Mouse (Mus musculus): ENCODE measurements at regions not wholly inside any gene's neighbourhood (a gene's known extent, or its start where the extent isn't known, plus 50 kb on each side); places are given as distances from the start of the nearest gene placed in this dataset.

DNA sequence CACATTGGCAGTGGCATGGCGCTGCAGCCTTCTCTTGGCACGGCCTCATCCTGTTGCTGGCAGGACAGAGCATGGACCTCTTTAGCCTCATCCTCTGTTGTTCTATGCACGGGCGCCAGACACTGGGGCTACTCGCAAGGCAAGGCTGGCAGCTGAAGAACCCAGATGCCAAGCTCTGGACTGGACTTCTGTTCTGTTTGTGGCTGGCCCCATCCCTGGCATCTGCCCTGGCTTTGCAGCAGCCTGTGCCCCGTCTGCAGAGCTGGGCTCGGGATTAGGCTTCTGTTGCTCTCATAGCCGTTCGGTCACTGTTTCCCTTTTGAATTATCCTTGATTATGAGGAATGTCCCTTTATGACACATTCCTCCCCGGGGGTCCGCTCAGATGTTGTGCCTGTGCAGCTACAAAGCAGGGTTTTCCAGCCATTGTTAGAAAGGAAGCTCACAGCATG, 214.6 kb upstream of the Tbc1d5 start:
- WGBS = 80% methylated on average over 11 of the region's 11 CpGs
- no peak for DNase-seq (ENCODE audit: low spot score)
- no peaks in the 10 kb centered on the region for H3K4me1 ChIP-seq (ENCODE audit: control insufficient read depth, insufficient read depth)

GRCm38 (mm10) chr17:51391871-51392270, 212.7 kb upstream of the Tbc1d5 start:
- H3K4me1 ChIP-seq (ENCODE audit: control insufficient read depth, insufficient read depth) = no peaks in the 10 kb centered on the region
- H3K9me3 ChIP-seq (replicated peaks; ENCODE audit: control insufficient read depth, low read length) = no peaks in the 10 kb centered on the region
- 87% methylated on average over 10 of the region's 10 CpGs for WGBS
- ATAC-seq (ENCODE audit: insufficient read depth, low read depth) (no peak), DNase-seq (ENCODE audit: low spot score) (no peak)
- TF ChIP-seq EP300 (IDR thresholded peaks at IDR 0.05; ENCODE audit: low read depth) (no peak), CTCF (IDR thresholded peaks at IDR 0.05; ENCODE audit: low read depth) (no peak)
- no peaks in the 10 kb centered on the region for H3K27me3 ChIP-seq (ENCODE audit: control insufficient read depth, insufficient read depth, low read length)
- no peak overlapping the region for H3K27ac ChIP-seq (ENCODE audit: low read depth)
- H3K36me3 ChIP-seq (replicated peaks; ENCODE audit: control insufficient read depth, insufficient read depth, low read length) = no peaks in the 10 kb centered on the region
- no peak overlapping the region for H3K9ac ChIP-seq (replicated peaks; ENCODE audit: low read depth, low read length)
- H3K4me3 ChIP-seq (ENCODE audit: low read depth, low read length) = no peak overlapping the region
- no peak overlapping the region for H3K4me2 ChIP-seq (ENCODE audit: low read depth, low read length)

More for the DNA sequence above, 214.6 kb upstream of the Tbc1d5 start:
- Histone ChIP-seq H3K9ac (replicated peaks; ENCODE audit: low read depth, low read length) (no peak overlapping the region), H3K36me3 (replicated peaks; ENCODE audit: control insufficient read depth, insufficient read depth, low read length) (no peaks in the 10 kb centered on the region), H3K27me3 (ENCODE audit: control insufficient read depth, insufficient read depth, low read length) (no peaks in the 10 kb centered on the region), H3K4me2 (ENCODE audit: low read depth, low read length) (no peak overlapping the region), H3K9me3 (replicated peaks; ENCODE audit: control insufficient read depth, low read length) (no peaks in the 10 kb centered on the region), H3K27ac (ENCODE audit: low read depth) (no peak overlapping the region), H3K4me3 (ENCODE audit: low read depth, low read length) (no peak overlapping the region)
- no peak for ATAC-seq (ENCODE audit: insufficient read depth, low read depth)
- no peak for TF ChIP-seq CTCF (IDR thresholded peaks at IDR 0.05; ENCODE audit: low read depth)
- no peak for TF ChIP-seq EP300 (IDR thresholded peaks at IDR 0.05; ENCODE audit: low read depth)

DNA sequence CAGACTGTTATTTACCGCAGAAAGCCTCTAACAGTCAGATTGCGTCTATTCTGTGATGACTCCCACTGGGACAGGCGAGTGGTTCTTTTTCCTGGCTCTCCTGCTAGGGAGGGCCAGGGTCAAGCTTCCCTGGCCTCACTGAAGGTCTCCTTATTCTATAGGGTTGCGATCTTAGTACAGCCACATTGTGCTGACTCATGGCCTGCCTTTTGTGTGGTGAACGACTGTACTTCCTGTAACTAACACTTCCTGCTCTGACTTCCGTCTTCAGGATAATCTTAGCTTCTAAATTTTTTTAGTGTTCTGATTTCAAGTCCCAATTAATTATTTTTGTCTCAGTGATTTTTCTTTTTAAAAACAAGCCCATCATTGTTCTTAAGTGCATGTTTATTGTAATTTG, 203.4 kb upstream of the Tbc1d5 start:
- no peak for TF ChIP-seq EP300 (IDR thresholded peaks at IDR 0.05; ENCODE audit: low read depth)
- TF ChIP-seq CTCF (IDR thresholded peaks at IDR 0.05; ENCODE audit: low read depth) = no peak
- no peak for ATAC-seq (ENCODE audit: insufficient read depth, low read depth)
- Histone ChIP-seq H3K36me3 (replicated peaks; ENCODE audit: control insufficient read depth, insufficient read depth, low read length) (no peaks in the 10 kb centered on the region), H3K4me2 (ENCODE audit: low read depth, low read length) (no peak overlapping the region), H3K9ac (replicated peaks; ENCODE audit: low read depth, low read length) (no peak overlapping the region), H3K9me3 (replicated peaks; ENCODE audit: control insufficient read depth, low read length) (no peaks in the 10 kb centered on the region), H3K4me1 (ENCODE audit: control insufficient read depth, insufficient read depth) (no peaks in the 10 kb centered on the region), H3K27ac (ENCODE audit: low read depth) (no peak overlapping the region), H3K4me3 (ENCODE audit: low read depth, low read length) (no peak overlapping the region), H3K27me3 (ENCODE audit: control insufficient read depth, insufficient read depth, low read length) (no peaks in the 10 kb centered on the region)
- 60% methylated on average over 6 of the region's 6 CpGs for WGBS
- no peak for DNase-seq (ENCODE audit: low spot score)

DNA sequence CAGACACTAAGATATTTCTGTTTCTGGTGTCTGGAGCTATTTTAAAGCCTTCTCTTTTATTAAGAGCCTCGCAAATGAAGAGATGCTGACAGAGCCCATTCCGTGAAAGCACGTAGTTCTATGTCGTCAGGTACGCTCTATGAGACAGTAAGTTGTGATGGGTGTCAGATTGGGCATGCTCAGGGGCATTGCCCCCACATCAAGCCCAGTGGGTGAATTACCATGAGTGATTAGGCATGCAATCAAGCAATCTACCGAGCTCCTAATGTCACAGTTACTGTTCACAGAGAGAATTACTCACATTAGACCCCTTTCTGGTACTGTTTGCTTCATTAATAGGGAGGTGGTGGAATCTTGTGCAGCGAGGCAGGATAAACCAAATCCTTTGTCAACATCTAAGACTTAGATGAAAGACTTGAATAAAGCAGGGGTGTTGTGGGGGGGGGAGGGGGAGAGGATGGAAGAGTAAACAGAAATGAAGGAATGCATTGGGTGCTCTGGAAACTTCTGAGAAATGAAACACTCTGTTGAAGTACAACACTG, 192.9 kb upstream of the Tbc1d5 start:
- DNase-seq (ENCODE audit: low spot score) (no peak), ATAC-seq (ENCODE audit: insufficient read depth, low read depth) (no peak)
- Histone ChIP-seq H3K4me1 (ENCODE audit: control insufficient read depth, insufficient read depth) (no peaks in the 10 kb centered on the region), H3K27ac (ENCODE audit: low read depth) (no peak overlapping the region), H3K36me3 (replicated peaks; ENCODE audit: control insufficient read depth, insufficient read depth, low read length) (no peaks in the 10 kb centered on the region), H3K9ac (replicated peaks; ENCODE audit: low read depth, low read length) (no peak overlapping the region), H3K4me3 (ENCODE audit: low read depth, low read length) (no peak overlapping the region), H3K4me2 (ENCODE audit: low read depth, low read length) (no peak overlapping the region), H3K9me3 (replicated peaks; ENCODE audit: control insufficient read depth, low read length) (no peaks in the 10 kb centered on the region), H3K27me3 (ENCODE audit: control insufficient read depth, insufficient read depth, low read length) (no peaks in the 10 kb centered on the region)
- no peak for TF ChIP-seq CTCF (IDR thresholded peaks at IDR 0.05; ENCODE audit: low read depth)
- no peak for TF ChIP-seq EP300 (IDR thresholded peaks at IDR 0.05; ENCODE audit: low read depth)
- WGBS = 64% methylated on average over 7 of the region's 7 CpGs

DNA sequence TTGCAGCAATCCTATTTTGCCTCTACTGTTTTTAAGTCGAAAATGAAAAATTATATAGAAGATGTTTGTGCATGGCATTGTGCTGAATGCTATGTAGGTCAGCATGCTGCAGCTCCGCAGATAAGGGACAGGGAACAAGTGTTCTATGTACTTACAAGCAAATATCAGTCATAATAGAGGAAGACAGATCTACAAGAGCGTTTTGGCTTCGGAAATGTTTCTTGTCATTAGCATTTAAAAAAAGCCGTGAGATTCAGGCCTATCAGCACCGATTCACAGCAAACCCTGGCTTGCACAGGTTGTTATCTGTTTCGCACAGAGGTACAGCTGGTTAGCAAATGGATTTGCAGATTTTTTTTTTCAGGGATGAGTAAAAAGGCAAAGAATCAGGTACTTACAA, 191.8 kb upstream of the Tbc1d5 start:
- H3K9me3 ChIP-seq (replicated peaks; ENCODE audit: control insufficient read depth, low read length) = no peaks in the 10 kb centered on the region
- TF ChIP-seq EP300 (IDR thresholded peaks at IDR 0.05; ENCODE audit: low read depth) = no peak
- no peak for TF ChIP-seq CTCF (IDR thresholded peaks at IDR 0.05; ENCODE audit: low read depth)
- H3K4me1 ChIP-seq (ENCODE audit: control insufficient read depth, insufficient read depth) = no peaks in the 10 kb centered on the region
- 59% methylated on average over 7 of the region's 7 CpGs for WGBS
- H3K36me3 ChIP-seq (replicated peaks; ENCODE audit: control insufficient read depth, insufficient read depth, low read length) = no peaks in the 10 kb centered on the region
- DNase-seq (ENCODE audit: low spot score) = no peak
- no peak for ATAC-seq (ENCODE audit: insufficient read depth, low read depth)
- H3K4me2 ChIP-seq (ENCODE audit: low read depth, low read length) = no peak overlapping the region
- no peak overlapping the region for H3K9ac ChIP-seq (replicated peaks; ENCODE audit: low read depth, low read length)
- no peaks in the 10 kb centered on the region for H3K27me3 ChIP-seq (ENCODE audit: control insufficient read depth, insufficient read depth, low read length)
- no peak overlapping the region for H3K27ac ChIP-seq (ENCODE audit: low read depth)
- H3K4me3 ChIP-seq (ENCODE audit: low read depth, low read length) = no peak overlapping the region

DNA sequence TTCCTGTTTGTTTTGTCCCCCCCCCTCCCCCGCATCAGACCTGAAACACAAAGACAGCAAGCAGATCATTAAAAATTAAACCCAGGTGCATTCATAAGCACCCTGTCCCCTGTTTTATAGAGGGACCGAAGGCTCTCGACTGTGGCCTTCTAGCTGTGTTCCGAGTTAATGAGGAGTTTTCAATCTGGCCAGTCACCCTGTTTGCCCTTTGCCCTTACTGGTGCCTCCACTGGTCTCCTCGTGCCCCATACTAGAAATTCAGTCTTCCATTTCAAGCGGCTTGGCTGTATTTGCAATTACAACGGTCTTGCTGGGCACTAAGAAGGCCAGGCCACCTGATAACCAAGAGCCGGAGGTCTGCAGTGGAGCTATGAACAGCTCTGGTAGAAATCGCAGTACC, 190.9 kb upstream of the Tbc1d5 start:
- TF ChIP-seq EP300 (IDR thresholded peaks at IDR 0.05; ENCODE audit: low read depth) (no peak), CTCF (IDR thresholded peaks at IDR 0.05; ENCODE audit: low read depth) (no peak)
- no peaks in the 10 kb centered on the region for H3K9me3 ChIP-seq (replicated peaks; ENCODE audit: control insufficient read depth, low read length)
- H3K36me3 ChIP-seq (replicated peaks; ENCODE audit: control insufficient read depth, insufficient read depth, low read length) = no peaks in the 10 kb centered on the region
- no peaks in the 10 kb centered on the region for H3K4me1 ChIP-seq (ENCODE audit: control insufficient read depth, insufficient read depth)
- H3K4me2 ChIP-seq (ENCODE audit: low read depth, low read length) = no peak overlapping the region
- 78% methylated on average over 9 of the region's 9 CpGs for WGBS
- no peak overlapping the region for H3K9ac ChIP-seq (replicated peaks; ENCODE audit: low read depth, low read length)
- ATAC-seq (ENCODE audit: insufficient read depth, low read depth) (no peak), DNase-seq (ENCODE audit: low spot score) (no peak)
- no peak overlapping the region for H3K4me3 ChIP-seq (ENCODE audit: low read depth, low read length)
- H3K27ac ChIP-seq (ENCODE audit: low read depth) = no peak overlapping the region
- H3K27me3 ChIP-seq (ENCODE audit: control insufficient read depth, insufficient read depth, low read length) = no peaks in the 10 kb centered on the region
